Mouse (Mus musculus) NIH3T3 (cell line): ENCODE measurements around the gene Zfp712.

Experiments used
- DNase-seq: peaks from one replicate; pipeline ENCODE4 v3.0.0-alpha.2; 2012; ENCODE audit warnings: low read depth

Zfp712 gene

DNA sequence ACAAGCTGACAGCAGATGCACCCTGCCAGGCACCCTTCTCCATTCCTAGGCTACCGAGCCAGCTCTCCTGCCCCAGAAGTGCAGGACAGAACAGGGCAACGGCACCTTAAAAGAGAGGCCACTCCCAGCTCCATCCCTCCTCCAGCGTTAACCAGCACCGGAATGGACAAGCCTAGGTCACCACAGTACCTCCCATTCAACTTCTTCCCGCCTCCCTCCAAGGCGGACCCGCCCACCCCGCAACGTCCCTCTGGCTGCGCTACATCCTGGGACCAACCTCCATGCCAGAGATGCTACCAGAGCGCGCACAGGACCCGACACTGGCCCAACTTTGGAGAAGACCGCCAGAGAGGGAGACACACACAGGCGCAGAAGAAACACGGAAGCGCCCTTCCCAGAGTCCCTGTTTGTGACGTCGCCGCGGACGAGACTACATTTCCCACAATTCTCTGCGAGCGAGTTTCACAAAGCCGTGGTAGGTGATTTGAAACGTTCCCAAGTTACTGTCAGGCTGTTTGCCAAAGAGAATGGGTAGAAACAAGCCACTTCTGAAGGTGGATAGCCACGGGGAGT is at the start of gene Zfp712:
TSS of gene Zfp712 (minus strand) at position 385 of the 573 bp plus-strand sequence.
- DNase-seq = peak; percentile 97

GRCm38 (mm10) chr13:67108821-67109206 is 47.8 kb upstream of the Zfp712 start:
- DNase-seq = no peak

DNA sequence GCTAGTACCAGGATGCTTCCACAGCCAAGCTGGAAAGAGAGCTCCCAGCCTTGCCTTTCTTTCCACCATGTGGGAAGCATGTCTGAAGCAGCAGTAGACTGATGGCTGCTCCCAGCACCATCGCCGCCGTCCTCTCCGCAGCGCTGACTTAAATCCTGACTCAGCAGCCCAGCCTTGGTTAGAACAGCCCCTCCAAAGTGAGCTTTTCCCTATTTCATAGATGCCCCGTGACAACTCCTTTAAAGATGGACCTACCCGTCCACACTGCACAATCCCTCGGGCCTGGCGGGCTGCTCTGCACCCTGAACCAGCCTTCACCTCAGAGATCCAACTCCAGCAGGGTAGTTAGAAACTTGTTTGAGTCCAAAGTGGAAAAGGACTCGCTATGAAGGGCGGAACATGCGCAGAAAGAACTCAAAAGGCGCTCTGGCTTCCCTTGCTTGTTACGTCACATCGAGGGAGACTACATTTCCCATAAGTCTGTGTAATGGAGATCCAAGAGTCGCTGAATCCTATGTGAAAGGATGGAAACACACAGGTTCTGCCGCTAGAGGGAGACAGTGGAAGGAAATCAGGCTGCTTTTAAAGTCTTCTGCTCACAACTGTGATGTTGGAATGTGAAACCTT is 47.3 kb upstream of the Zfp712 start, which contains the start of gene Gm28557:
TSS of gene Gm28557 (minus strand) at position 411 of the 627 bp plus-strand sequence.
- DNase-seq = peak; percentile 97

GRCm38 (mm10) chr13:67107681-67108080 is 46.7 kb upstream of the Zfp712 start:
- no peak for DNase-seq

DNA sequence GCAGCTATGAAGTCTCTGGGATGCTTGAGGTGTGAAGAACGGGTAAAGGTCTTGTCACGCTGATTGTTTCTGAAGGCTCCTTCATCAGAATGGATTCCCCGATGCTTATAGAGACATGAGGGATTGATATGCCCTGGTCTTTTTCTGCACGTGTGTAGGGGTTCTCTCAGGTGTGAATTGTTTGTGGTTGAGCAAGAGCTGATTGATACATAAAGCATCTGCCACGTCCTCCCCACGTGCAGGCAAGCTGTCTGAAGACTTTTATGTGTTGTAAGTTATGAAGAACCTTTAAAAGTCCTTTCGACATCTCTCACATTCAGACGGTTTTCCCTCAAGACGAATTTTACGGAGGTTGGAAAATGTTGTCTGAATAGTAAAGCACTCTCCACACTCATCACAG is 36.9 kb upstream of the Zfp712 start, which contains the start of gene Zfp708:
TSS of gene Zfp708 (minus strand) at position 101 of the 400 bp plus-strand sequence.
- DNase-seq = no peak

DNA sequence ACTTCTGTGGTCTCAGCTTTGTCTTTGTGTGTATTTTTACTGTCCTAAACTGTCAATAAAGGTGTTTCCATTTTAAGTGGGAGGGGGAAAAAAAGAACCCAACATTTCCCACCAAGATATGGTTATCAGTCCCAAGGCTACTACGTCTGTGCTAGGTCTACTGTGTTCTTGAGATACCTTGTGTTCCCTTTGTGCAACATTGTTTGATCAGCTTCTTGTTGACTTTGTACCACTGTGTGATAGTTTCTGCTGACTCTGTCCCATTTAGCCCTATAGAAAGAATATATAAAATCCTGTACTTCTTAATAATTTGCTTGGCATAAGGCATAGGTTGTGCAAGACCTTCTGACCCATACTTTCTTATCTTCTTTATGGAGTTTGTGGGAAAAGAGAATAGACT is 29.2 kb upstream of the Zfp712 start:
- DNase-seq = no peak

DNA sequence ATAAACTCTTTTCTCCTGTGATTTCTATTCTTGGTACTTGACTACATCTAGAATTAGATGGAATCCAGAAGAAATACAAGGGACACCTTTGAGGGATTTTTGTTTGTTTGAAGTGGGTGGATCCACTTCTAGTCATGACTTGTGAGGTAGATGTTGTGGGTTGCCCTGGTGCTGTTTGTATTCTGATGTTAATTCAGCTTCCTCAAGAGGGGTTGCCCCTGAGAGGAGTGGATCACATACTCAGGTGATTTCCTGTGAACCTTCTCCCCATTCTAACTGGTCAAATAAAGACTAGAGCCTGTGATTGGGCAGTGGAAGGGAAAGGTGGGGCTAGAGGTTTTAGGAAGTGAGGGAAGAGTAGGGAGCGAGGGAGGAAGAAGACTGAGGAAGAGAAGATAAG is 21.0 kb upstream of the Zfp712 start:
- peak; percentile 6 for DNase-seq

GRCm38 (mm10) chr13:67081142-67081713 is 20.3 kb upstream of the Zfp712 start:
- DNase-seq = peak; percentile 86

GRCm38 (mm10) chr13:67077244-67077643 is 16.3 kb upstream of the Zfp712 start:
- no peak for DNase-seq

- DNase-seq = no peak
These were observed 11.8 kb upstream of the Zfp712 start for GRCm38 (mm10) chr13:67072786-67073185.

- no peak for DNase-seq
These were observed 4.4 kb upstream of the Zfp712 start for GRCm38 (mm10) chr13:67065386-67065785.

DNA sequence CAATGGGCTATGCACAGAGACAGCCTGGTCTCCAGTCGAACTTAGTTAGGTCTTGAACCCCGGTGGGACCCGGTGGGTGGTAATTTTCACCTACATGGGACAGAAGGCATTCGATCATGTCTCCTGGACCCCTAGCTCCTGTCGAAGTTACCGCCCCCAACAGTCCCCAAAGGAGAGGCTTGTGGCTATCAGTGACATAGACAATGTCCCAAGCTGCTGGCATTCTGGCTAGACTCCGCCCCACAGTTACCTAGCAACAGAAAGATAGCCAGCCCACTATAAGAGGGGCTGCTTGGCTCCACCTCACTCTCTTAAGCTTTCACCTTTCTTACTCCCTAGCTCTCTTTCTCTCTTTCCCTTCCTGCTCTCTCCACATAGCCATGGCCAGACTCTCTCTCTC is 1.5 kb upstream of the Zfp712 start:
- DNase-seq = no peak

DNA sequence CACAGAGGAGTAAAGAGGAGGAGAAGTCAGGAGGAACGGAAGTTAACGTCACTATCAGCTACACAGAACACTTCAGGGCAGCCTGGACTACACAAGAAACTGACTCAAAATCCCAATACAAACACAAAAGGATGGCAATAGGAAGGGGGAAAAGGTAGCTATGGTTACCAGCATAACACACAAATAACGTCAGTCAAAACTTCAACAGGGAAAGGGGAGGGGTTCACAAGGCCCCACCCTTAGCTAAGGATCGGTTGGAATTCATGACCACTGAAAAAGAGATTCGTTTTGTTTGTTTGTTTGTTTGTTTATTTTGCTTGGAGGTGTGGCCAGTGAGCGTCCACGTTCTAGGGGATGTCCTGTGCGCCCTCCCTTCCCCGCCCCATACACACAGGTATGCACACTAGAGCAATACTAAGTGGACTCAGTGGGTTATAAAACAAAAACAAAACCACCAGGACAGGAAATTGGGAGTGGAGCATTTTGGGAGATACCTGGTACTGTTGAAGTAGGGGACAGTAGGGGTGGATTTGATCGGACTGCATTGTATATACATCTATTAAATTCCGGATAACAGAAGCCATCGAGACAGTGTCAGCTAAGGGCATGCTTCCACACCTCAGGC is 697 bp downstream of the Zfp712 start:
- peak; percentile 34 for DNase-seq
